Mouse (Mus musculus) lung, adult 2 months (tissue): ENCODE results near the gene Mgmt. TPM values are rescaled to one million over a fixed set of nuclear protein-coding genes. Genes with fewer than 3 reads are reported as not detected.

ENCODE experiments used
- DNase-seq: peaks from one replicate; pipeline ENCODE4 v3.0.0; 2022
- H3K4me1 ChIP-seq: fragments of 200-500 bp; 2 replicates; pipeline ENCODE4 v1.6.1; 2011; ENCODE audit warnings: low read length; ENCODE audit not compliant: control insufficient read depth, insufficient read depth
- H3K4me3 ChIP-seq: fragments of 200-500 bp; replicated peaks from 2 replicates; pipeline ENCODE3; 2011; ENCODE audit warnings: low read depth, mild to moderate bottlenecking, control low read depth, low read length; ENCODE audit errors: extremely low read depth
- CTCF ChIP-seq: fragments of 200-500 bp; IDR thresholded peaks from 2 replicates; pipeline ENCODE4 v1.5.1; 2011; ENCODE audit warnings: mild to moderate bottlenecking, low read length, control low read depth; ENCODE audit not compliant: insufficient read depth
- POLR2A ChIP-seq: fragments of 200-500 bp; IDR thresholded peaks from 2 replicates; pipeline ENCODE4 v1.6.1; 2011; ENCODE audit warnings: low read depth, mild to moderate bottlenecking, control low read depth, low read length, borderline replicate concordance; ENCODE audit errors: extremely low read depth
- WGBS: fragments of 180-500 bp; shearing (Covaris S2); methylation state at CpG from one replicate; pipeline ENCODE4 v1.1.7; 2018; 5-methylcytosine and 5-hydroxymethylcytosine counted together
- polyA plus RNA-seq: library from polyadenylated mRNA; depleted of rRNA; stranded (reverse); fragments of >200 nt; gene quantifications from 2 replicates; pipeline ENCODE4 v1.2.3, GENCODE M21; 2012

Mgmt gene
- polyA plus RNA-seq, 1 experiment: 1.7 TPM

- no peak for DNase-seq
- Histone ChIP-seq H3K4me1 (no peaks in the 10 kb centered on the region), H3K4me3 (no peak overlapping the region)
- no peak for TF ChIP-seq POLR2A
- TF ChIP-seq CTCF: no peak
- WGBS: 89% methylated on average over 3 of the region's 3 CpGs
These were observed 36.0 kb downstream of the Mgmt start for GRCm38 (mm10) chr7:136930451-136930850.

GRCm38 (mm10) chr7:136933367-136933766 lies 39.0 kb downstream of the Mgmt start:
- Histone ChIP-seq H3K4me3 (no peak overlapping the region), H3K4me1 (no peaks in the 10 kb centered on the region)
- DNase-seq: no peak
- TF ChIP-seq POLR2A: no peak
- no peak for TF ChIP-seq CTCF
- WGBS: 96% methylated on average over 3 of the region's 3 CpGs

GRCm38 (mm10) chr7:136934336-136934735 lies 39.9 kb downstream of the Mgmt start:
- no peak for DNase-seq
- H3K4me3 ChIP-seq: no peak overlapping the region
- 94% methylated on average over 5 of the region's 5 CpGs for WGBS
- TF ChIP-seq CTCF (no peak), POLR2A (no peak)
- H3K4me1 ChIP-seq: no peaks in the 10 kb centered on the region

- H3K4me3 ChIP-seq: no peak overlapping the region
- 80% methylated on average over 7 of the region's 7 CpGs for WGBS
- H3K4me1 ChIP-seq: no peaks in the 10 kb centered on the region
- DNase-seq: no peak
- TF ChIP-seq CTCF (no peak), POLR2A (no peak)
These were observed 40.4 kb downstream of the Mgmt start for GRCm38 (mm10) chr7:136934784-136935183.

GRCm38 (mm10) chr7:136938371-136938770 lies 44.0 kb downstream of the Mgmt start:
- 85% methylated on average over 4 of the region's 4 CpGs for WGBS
- no peak for TF ChIP-seq POLR2A
- no peak for TF ChIP-seq CTCF
- Histone ChIP-seq H3K4me3 (no peak overlapping the region), H3K4me1 (no peaks in the 10 kb centered on the region)
- DNase-seq: no peak

- no peak for DNase-seq
- WGBS: 77% methylated on average over 2 of the region's 2 CpGs
These were observed 48.0 kb downstream of the Mgmt start for GRCm38 (mm10) chr7:136942414-136942813.

GRCm38 (mm10) chr7:136943886-136944285 lies 49.5 kb downstream of the Mgmt start:
- Histone ChIP-seq H3K4me1 (no peaks in the 10 kb centered on the region), H3K4me3 (no peak overlapping the region)
- TF ChIP-seq CTCF (no peak), POLR2A (no peak)
- 69% methylated on average over 5 of the region's 5 CpGs for WGBS
- DNase-seq: no peak

More at GRCm38 (mm10) chr7:136942414-136942813, 48.0 kb downstream of the Mgmt start:
- TF ChIP-seq CTCF (no peak), POLR2A (no peak)
- Histone ChIP-seq H3K4me1 (no peaks in the 10 kb centered on the region), H3K4me3 (no peak overlapping the region)

GRCm38 (mm10) chr7:136945697-136946096 lies 51.3 kb downstream of the Mgmt start:
- no peak for DNase-seq
- Histone ChIP-seq H3K4me1 (no peaks in the 10 kb centered on the region), H3K4me3 (no peak overlapping the region)
- no peak for TF ChIP-seq CTCF
- TF ChIP-seq POLR2A: no peak
- 46% methylated on average over 10 of the region's 10 CpGs for whole genome bisulfite sequencing

- 67% methylated on average over 9 of the region's 9 CpGs for WGBS
- Histone ChIP-seq H3K4me3 (no peak overlapping the region), H3K4me1 (no peaks in the 10 kb centered on the region)
- no peak for DNase-seq
- no peak for TF ChIP-seq CTCF
- no peak for TF ChIP-seq POLR2A
These were observed 51.7 kb downstream of the Mgmt start for GRCm38 (mm10) chr7:136946131-136946530.

- WGBS: 73% methylated on average over 6 of the region's 6 CpGs
- DNase-seq: no peak
- Histone ChIP-seq H3K4me1 (no peaks in the 10 kb centered on the region), H3K4me3 (no peak overlapping the region)
- TF ChIP-seq POLR2A (no peak), CTCF (no peak)
These were observed 53.9 kb downstream of the Mgmt start for GRCm38 (mm10) chr7:136948275-136948810.
